8 mouse cellular contexts compared by ENCODE assay signal in genomic region chr17:27636132-27637020, GRCm38 (mm10). TPM values are rescaled to one million over a fixed set of nuclear protein-coding genes. Genes with fewer than 3 reads are reported as not detected.
DNase-seq lines count a peak whose midpoint lies in the region; ATAC-seq and TF ChIP-seq lines count a peak whose summit lies in the region.

Rps10 (minus strand) TSS chr17:27636669.

- H3K4me2 ChIP-seq in lung, postnatal 0 days (replicated peaks; ENCODE audit: low read depth, low read length) = peak within 1 kb of the TSS; percentile 83

- no peaks in the 10 kb centered on the region for H3K9me3 ChIP-seq in lung, postnatal 0 days (ENCODE audit: low read length)

- no peak for DNase-seq in lung, postnatal 0 days (ENCODE audit: low spot score)
- no peak for DNase-seq in lung, postnatal 14 days
- peak; percentile 55 to 62 for DNase-seq in cerebellum, postnatal 25 days
- no peak for DNase-seq in large intestine, adult 2 months (ENCODE audit: low read depth, low spot score)
- no peak for DNase-seq in c-Kit-positive CD71-positive TER-119-positive erythroid progenitor cells, embryonic 14.5 days (ENCODE audit: low spot score)
- no peak for DNase-seq in urinary bladder, postnatal 25 days (ENCODE audit: low spot score)

- H3K27me3 ChIP-seq in lung, postnatal 0 days (replicated peaks; ENCODE audit: insufficient read depth, low read length) = no peaks in the 10 kb centered on the region

- TF ChIP-seq EP300 in lung, postnatal 0 days (IDR thresholded peaks at IDR 0.05) = no peak

- H3K36me3 ChIP-seq in lung, postnatal 0 days (ENCODE audit: insufficient read depth, low read length) = 0 out of 2 replicates have a peak, but pooled peaks cover 10% of the 10 kb centered on the region

- no peak within 1 kb of the TSS for H3K27ac ChIP-seq in lung, postnatal 0 days (ENCODE audit: low read length)

- H3K4me3 ChIP-seq in lung, postnatal 0 days (ENCODE audit: low read depth, low read length) = peak within 1 kb of the TSS; percentile 86

- WGBS in lung, postnatal 0 days = 54% methylated on average over 18 of the region's 18 CpGs
- 64% methylated on average over 18 of the region's 18 CpGs for WGBS in large intestine, adult 2 months

- TF ChIP-seq CTCF in lung, postnatal 0 days (IDR thresholded peaks at IDR 0.05) = no peak

- ATAC-seq in lung, postnatal 0 days = no peak
- no peak for ATAC-seq in granulocyte monocyte progenitor cell, adult 5-6 weeks (replicated peaks; ENCODE audit: poor library complexity, severe bottlenecking)
- no peak for ATAC-seq in megakaryocyte progenitor cell, adult 5-6 weeks (replicated peaks; ENCODE audit: poor library complexity)

- H3K9ac ChIP-seq in lung, postnatal 0 days (replicated peaks; ENCODE audit: low read depth) = no peak within 1 kb of the TSS

- H3K4me1 ChIP-seq in lung, postnatal 0 days (ENCODE audit: insufficient read depth, low read depth, low read length) = 0 out of 2 replicates have a peak, but pooled peaks cover 3% of the 10 kb centered on the region

RNA-seq across cellular contexts. Expression of gene Rps10, which starts in this region (rescaled TPM):
- polyA plus RNA-seq in lung, postnatal 0 days (2015; fragmentation: Nextera tagmentation; extraction: Ambion mirVana) = 627 and 659 TPM in 2 replicates
- 2,240 and 2,398 TPM in 2 replicates for total RNA-seq in granulocyte monocyte progenitor cell, adult 5-6 weeks (2014; fragmentation: Nextera tagmentation)
- 2,059 and 2,173 TPM in 2 replicates for total RNA-seq in granulocyte monocyte progenitor cell, adult 5-6 weeks (2017)
- 1,233 and 1,275 TPM in 2 replicates for polyA plus RNA-seq in large intestine, adult 2 months (2012; rRNA removed)
- total RNA-seq in megakaryocyte progenitor cell, adult 5-6 weeks (2015) = 2,101 and 2,175 TPM in 2 replicates
- total RNA-seq in megakaryocyte progenitor cell, adult 5-6 weeks (2017) = 2,717 and 3,085 TPM in 2 replicates

Comparison
In these comparisons a context has a peak if more than half of its experiments do, and no peak if none do; other contexts are left out.
1. DNase-seq: peak in cerebellum, postnatal 25 days (2 of 2); none in lung, postnatal 0 days (single experiment), lung, postnatal 14 days (single experiment), large intestine, adult 2 months (single experiment), c-Kit-positive CD71-positive TER-119-positive erythroid progenitor cells, embryonic 14.5 days (single experiment) and urinary bladder, postnatal 25 days (single experiment).